Mouse (Mus musculus) limb, embryonic 10.5 days (tissue): ENCODE results near the gene Ncor2. TPM values are rescaled to one million over a fixed set of nuclear protein-coding genes. Genes with fewer than 3 reads are reported as not detected.
A peak's percentile ranks its signal among the peaks of the same experiment; 100 is the strongest.

Experiments used
- DNase-seq: peaks from one replicate; pipeline ENCODE4 v3.0.0-alpha.2; 2017; ENCODE audit warnings: low spot score
- H3K27ac ChIP-seq: fragments of 300-500 bp; sonication (generic); 2 replicates; pipeline ENCODE4 v1.5.1; 2016; ENCODE audit warnings: mild to moderate bottlenecking
- H3K27me3 ChIP-seq: fragments of 300-500 bp; sonication (generic); 2 replicates; pipeline ENCODE4 v1.6.1; 2016; ENCODE audit warnings: low read depth, mild to moderate bottlenecking; ENCODE audit not compliant: poor library complexity, severe bottlenecking
- H3K36me3 ChIP-seq: fragments of 300-500 bp; sonication (generic); 2 replicates; pipeline ENCODE4 v1.6.1; 2016; ENCODE audit warnings: mild to moderate bottlenecking, moderate library complexity
- H3K4me1 ChIP-seq: fragments of 300-500 bp; sonication (generic); 2 replicates; pipeline ENCODE4 v1.6.1; 2016
- H3K4me3 ChIP-seq: fragments of 300-500 bp; sonication (generic); 2 replicates; pipeline ENCODE4 v1.5.1; 2016; ENCODE audit warnings: mild to moderate bottlenecking, moderate library complexity
- H3K9me3 ChIP-seq: fragments of 300-500 bp; sonication (generic); replicated peaks from 2 replicates; pipeline ENCODE4 v1.6.1; 2016; ENCODE audit warnings: mild to moderate bottlenecking
- WGBS: fragments of 180-500 bp; shearing (Covaris S2); methylation state at CpG from one replicate; pipeline ENCODE4 v1.1.7; 2016; 5-methylcytosine and 5-hydroxymethylcytosine counted together
- polyA plus RNA-seq: library from polyadenylated mRNA; unstranded; fragments of >200 nt; fragmentation: Nextera tagmentation; extraction: Ambion mirVana; gene quantifications from 2 replicates; pipeline ENCODE4 v1.2.1, GENCODE M21; 2016

Gene Ncor2
- polyA plus RNA-seq, 1 experiment from 2014 or later: 26.8 TPM

- 55% methylated on average over 10 of the region's 10 CpGs for WGBS
- H3K4me1 ChIP-seq: peaks cover 64% of the 10 kb centered on the region
- no peaks in the 10 kb centered on the region for H3K9me3 ChIP-seq
- H3K27ac ChIP-seq: no peak overlapping the region
- DNase-seq: no peak
- H3K36me3 ChIP-seq: no peaks in the 10 kb centered on the region
- H3K4me3 ChIP-seq: no peak overlapping the region
- peaks cover 44% of the 10 kb centered on the region for H3K27me3 ChIP-seq
Observed at GRCm38 (mm10) chr5:125000756-125001250, 178.2 kb downstream of the Ncor2 start.

GRCm38 (mm10) chr5:124997913-124998312 is 181.1 kb downstream of the Ncor2 start:
- peaks cover 48% of the 10 kb centered on the region for H3K4me1 ChIP-seq
- no peaks in the 10 kb centered on the region for H3K36me3 ChIP-seq
- WGBS: 60% methylated on average over 4 of the region's 4 CpGs
- no peaks in the 10 kb centered on the region for H3K9me3 ChIP-seq
- H3K27me3 ChIP-seq: peaks cover 15% of the 10 kb centered on the region
- H3K4me3 ChIP-seq: peak overlapping the region; percentile 11; the same call in 1 of the 2 replicates
- no peak for DNase-seq
- H3K27ac ChIP-seq: peak overlapping the region; percentile 73

- 75% methylated on average over 6 of the region's 6 CpGs for WGBS
- peaks cover 4% of the 10 kb centered on the region; the same call in 1 of the 2 replicates for H3K27me3 ChIP-seq
- peak overlapping the region; percentile 73; the same call in 1 of the 2 replicates for H3K27ac ChIP-seq
Observed at GRCm38 (mm10) chr5:124996816-124997215, 182.2 kb downstream of the Ncor2 start.

GRCm38 (mm10) chr5:124992891-124993290 is 186.1 kb downstream of the Ncor2 start:
- Histone ChIP-seq H3K27ac (peak overlapping the region; percentile 27; the same call in 1 of the 2 replicates), H3K36me3 (no peaks in the 10 kb centered on the region), H3K4me1 (peaks cover 20% of the 10 kb centered on the region), H3K4me3 (no peak overlapping the region), H3K27me3 (no peaks in the 10 kb centered on the region), H3K9me3 (no peaks in the 10 kb centered on the region)
- WGBS: 86% methylated on average over 11 of the region's 11 CpGs
- DNase-seq: no peak

More at GRCm38 (mm10) chr5:124996816-124997215, 182.2 kb downstream of the Ncor2 start:
- DNase-seq: no peak
- H3K36me3 ChIP-seq: no peaks in the 10 kb centered on the region
- H3K9me3 ChIP-seq: no peaks in the 10 kb centered on the region
- H3K4me1 ChIP-seq: peaks cover 38% of the 10 kb centered on the region
- H3K4me3 ChIP-seq: no peak overlapping the region

GRCm38 (mm10) chr5:124992323-124992722 is 186.7 kb downstream of the Ncor2 start:
- no peak for DNase-seq
- 87% methylated on average over 8 of the region's 8 CpGs for WGBS

GRCm38 (mm10) chr5:124989724-124990123 is 189.3 kb downstream of the Ncor2 start:
- Histone ChIP-seq H3K27ac (no peak overlapping the region), H3K9me3 (no peaks in the 10 kb centered on the region), H3K27me3 (no peaks in the 10 kb centered on the region), H3K36me3 (no peaks in the 10 kb centered on the region), H3K4me3 (no peak overlapping the region), H3K4me1 (peaks cover 11% of the 10 kb centered on the region)
- WGBS: 92% methylated on average over 2 of the region's 2 CpGs
- no peak for DNase-seq

More at GRCm38 (mm10) chr5:124992323-124992722, 186.7 kb downstream of the Ncor2 start:
- Histone ChIP-seq H3K36me3 (no peaks in the 10 kb centered on the region), H3K9me3 (no peaks in the 10 kb centered on the region), H3K27ac (no peak overlapping the region), H3K27me3 (no peaks in the 10 kb centered on the region), H3K4me3 (no peak overlapping the region), H3K4me1 (peaks cover 18% of the 10 kb centered on the region)

- H3K9me3 ChIP-seq: no peaks in the 10 kb centered on the region; the same call in 1 of the 2 replicates
- no peak overlapping the region for H3K4me3 ChIP-seq
- DNase-seq: no peak
- H3K36me3 ChIP-seq: no peaks in the 10 kb centered on the region
- H3K4me1 ChIP-seq: peaks cover 11% of the 10 kb centered on the region
- 83% methylated on average over 5 of the region's 5 CpGs for WGBS
- H3K27ac ChIP-seq: no peak overlapping the region
- H3K27me3 ChIP-seq: no peaks in the 10 kb centered on the region
Observed at GRCm38 (mm10) chr5:124986656-124987055, 192.4 kb downstream of the Ncor2 start.

GRCm38 (mm10) chr5:124986222-124986621 is 192.8 kb downstream of the Ncor2 start:
- Histone ChIP-seq H3K4me1 (peaks cover 11% of the 10 kb centered on the region), H3K36me3 (no peaks in the 10 kb centered on the region), H3K9me3 (no peaks in the 10 kb centered on the region; the same call in 1 of the 2 replicates), H3K27me3 (no peaks in the 10 kb centered on the region), H3K27ac (no peak overlapping the region), H3K4me3 (no peak overlapping the region)
- 82% methylated on average over 5 of the region's 5 CpGs for WGBS
- no peak for DNase-seq

GRCm38 (mm10) chr5:124969790-124970189 is 209.2 kb downstream of the Ncor2 start:
- Histone ChIP-seq H3K27me3 (no peaks in the 10 kb centered on the region), H3K4me3 (no peak overlapping the region), H3K4me1 (peaks cover 46% of the 10 kb centered on the region), H3K9me3 (no peaks in the 10 kb centered on the region), H3K36me3 (no peaks in the 10 kb centered on the region), H3K27ac (peak overlapping the region; percentile 38)
- WGBS: 14% methylated on average over 8 of the region's 8 CpGs
- no peak for DNase-seq

Other genes starting within 250 kb of the Ncor2 start
- 1.1 and 4.5 TPM in 2 replicates for gene Rflna, start 176.0 kb downstream of the Ncor2 start, polyA plus RNA-seq
- 43.5 and 45.2 TPM in 2 replicates for gene Scarb1, start 161.9 kb upstream of the Ncor2 start, polyA plus RNA-seq
- 0.44 and 0.54 TPM in 2 replicates for gene Gm10382, start 210.1 kb upstream of the Ncor2 start, polyA plus RNA-seq
- gene Ubc, start 211.0 kb upstream of the Ncor2 start, polyA plus RNA-seq: 856 and 992 TPM in 2 replicates